Mouse (Mus musculus): ENCODE measurements around the gene Tuba3b.

Gene Tuba3b

GRCm38 (mm10) chr6:145607746-145608145 lies 7.8 kb upstream of the Tuba3b start:
- DNase-seq, result no peak

- DNase-seq, result no peak
Observed at GRCm38 (mm10) chr6:145608693-145609092, 6.9 kb upstream of the Tuba3b start.

- DNase-seq, result no peak
Observed at GRCm38 (mm10) chr6:145610901-145611300, 4.7 kb upstream of the Tuba3b start.

GRCm38 (mm10) chr6:145612611-145613010 lies 2.9 kb upstream of the Tuba3b start:
- no peak for DNase-seq

- DNase-seq, result no peak
Observed at GRCm38 (mm10) chr6:145614219-145614618, 1.3 kb upstream of the Tuba3b start, which contains the start of gene Lmntd1. Lmntd1 (minus strand) TSS chr6:145614319.

- no peak for DNase-seq
Observed at GRCm38 (mm10) chr6:145616402-145617229, 1.1 kb downstream of the Tuba3b start.

GRCm38 (mm10) chr6:145623141-145623540 lies 7.6 kb downstream of the Tuba3b start:
- DNase-seq, result no peak

GRCm38 (mm10) chr6:145630269-145630668 lies 14.7 kb downstream of the Tuba3b start:
- no peak for DNase-seq

- no peak for DNase-seq
Observed at GRCm38 (mm10) chr6:145634454-145634853, 18.9 kb downstream of the Tuba3b start.

GRCm38 (mm10) chr6:145636682-145637081 lies 21.1 kb downstream of the Tuba3b start:
- DNase-seq, result no peak

GRCm38 (mm10) chr6:145638248-145638647 lies 22.7 kb downstream of the Tuba3b start:
- DNase-seq, result no peak

- DNase-seq, result no peak
Observed at GRCm38 (mm10) chr6:145640971-145641506, 25.5 kb downstream of the Tuba3b start.

GRCm38 (mm10) chr6:145651976-145652375 lies 36.4 kb downstream of the Tuba3b start:
- DNase-seq, result no peak

- DNase-seq, result no peak
Observed at GRCm38 (mm10) chr6:145652986-145653385, 37.4 kb downstream of the Tuba3b start.

GRCm38 (mm10) chr6:145653626-145654025 lies 38.1 kb downstream of the Tuba3b start:
- no peak for DNase-seq

- peak; percentile 5 for DNase-seq
Observed at GRCm38 (mm10) chr6:145654062-145654836, 38.7 kb downstream of the Tuba3b start.

GRCm38 (mm10) chr6:145655678-145656077 lies 40.1 kb downstream of the Tuba3b start:
- no peak for DNase-seq

- DNase-seq, result no peak
Observed at GRCm38 (mm10) chr6:145656740-145657591, 41.4 kb downstream of the Tuba3b start.

GRCm38 (mm10) chr6:145659116-145659515 lies 43.6 kb downstream of the Tuba3b start:
- DNase-seq, result no peak

- DNase-seq, result no peak
Observed at GRCm38 (mm10) chr6:145660943-145661342, 45.4 kb downstream of the Tuba3b start.

GRCm38 (mm10) chr6:145664208-145664607 lies 48.7 kb downstream of the Tuba3b start:
- DNase-seq, result no peak

- no peak for DNase-seq
Observed at GRCm38 (mm10) chr6:145665751-145666150, 50.2 kb downstream of the Tuba3b start.

GRCm38 (mm10) chr6:145667654-145668053 lies 52.1 kb downstream of the Tuba3b start:
- no peak for DNase-seq

Measured in layer of hippocampus, adult 9-11 months (tissue).